Mouse (Mus musculus): ENCODE measurements around the gene Ubac2. TPM values are rescaled to one million over a fixed set of nuclear protein-coding genes. Genes with fewer than 3 reads are reported as not detected.

Ubac2 gene
- polyA plus RNA-seq, 1 experiment from 2014 or later: 47.2 TPM

GRCm38 (mm10) chr14:121916311-121917094 lies 38.1 kb downstream of the Ubac2 start:
- no peak overlapping the region for H3K27ac ChIP-seq
- H3K4me1 ChIP-seq: no peaks in the 10 kb centered on the region
- WGBS: 92% methylated on average over 6 of the region's 6 CpGs
- 0 out of 2 replicates have a peak, but pooled peaks cover 13% of the 10 kb centered on the region for H3K36me3 ChIP-seq (replicated peaks)
- H3K9ac ChIP-seq: no peak overlapping the region
- no peak overlapping the region for H3K4me2 ChIP-seq
- H3K27me3 ChIP-seq (replicated peaks): no peaks in the 10 kb centered on the region
- ATAC-seq (replicated peaks): no peak
- H3K4me3 ChIP-seq: no peak overlapping the region
- no peaks in the 10 kb centered on the region for H3K9me3 ChIP-seq

- Histone ChIP-seq H3K4me1 (no peaks in the 10 kb centered on the region), H3K27ac (no peak overlapping the region), H3K9ac (no peak overlapping the region), H3K4me3 (no peak overlapping the region), H3K4me2 (no peak overlapping the region), H3K36me3 (replicated peaks) (0 out of 2 replicates have a peak, but pooled peaks cover 6% of the 10 kb centered on the region), H3K9me3 (no peaks in the 10 kb centered on the region), H3K27me3 (replicated peaks) (no peaks in the 10 kb centered on the region)
- no peak for ATAC-seq (replicated peaks)
- 74% methylated on average over 3 of the region's 3 CpGs for WGBS
These were observed 39.8 kb downstream of the Ubac2 start for GRCm38 (mm10) chr14:121918266-121918665.

- ATAC-seq (replicated peaks): no peak
- 39% methylated on average over 3 of the region's 3 CpGs for WGBS
- Histone ChIP-seq H3K27ac (no peak overlapping the region), H3K4me1 (no peaks in the 10 kb centered on the region), H3K4me3 (no peak overlapping the region), H3K9me3 (no peaks in the 10 kb centered on the region), H3K4me2 (no peak overlapping the region), H3K36me3 (replicated peaks) (0 out of 2 replicates have a peak, but pooled peaks cover 6% of the 10 kb centered on the region), H3K9ac (no peak overlapping the region), H3K27me3 (replicated peaks) (no peaks in the 10 kb centered on the region)
These were observed 41.3 kb downstream of the Ubac2 start for GRCm38 (mm10) chr14:121919752-121920151.

- H3K4me3 ChIP-seq: no peak overlapping the region
- H3K4me1 ChIP-seq: no peaks in the 10 kb centered on the region
- no peaks in the 10 kb centered on the region for H3K27me3 ChIP-seq (replicated peaks)
- 0 out of 2 replicates have a peak, but pooled peaks cover 6% of the 10 kb centered on the region for H3K36me3 ChIP-seq (replicated peaks)
- no peak for ATAC-seq (replicated peaks)
- no peak overlapping the region for H3K9ac ChIP-seq
- H3K27ac ChIP-seq: no peak overlapping the region
- H3K9me3 ChIP-seq: no peaks in the 10 kb centered on the region
- H3K4me2 ChIP-seq: no peak overlapping the region
- WGBS: 81% methylated on average over 12 of the region's 12 CpGs
These were observed 42.2 kb downstream of the Ubac2 start for GRCm38 (mm10) chr14:121920511-121921124.

- 91% methylated on average over 4 of the region's 4 CpGs for WGBS
These were observed 43.6 kb downstream of the Ubac2 start for GRCm38 (mm10) chr14:121922016-121922415.

GRCm38 (mm10) chr14:121922731-121923130 lies 44.3 kb downstream of the Ubac2 start:
- Histone ChIP-seq H3K27ac (no peak overlapping the region), H3K36me3 (replicated peaks) (no peaks in the 10 kb centered on the region), H3K4me1 (no peaks in the 10 kb centered on the region), H3K27me3 (replicated peaks) (no peaks in the 10 kb centered on the region), H3K4me2 (no peak overlapping the region), H3K9ac (no peak overlapping the region), H3K9me3 (no peaks in the 10 kb centered on the region), H3K4me3 (no peak overlapping the region)
- WGBS: 82% methylated on average over 4 of the region's 4 CpGs
- no peak for ATAC-seq (replicated peaks)

More at GRCm38 (mm10) chr14:121922016-121922415, 43.6 kb downstream of the Ubac2 start:
- Histone ChIP-seq H3K4me3 (no peak overlapping the region), H3K9ac (no peak overlapping the region), H3K27ac (no peak overlapping the region), H3K9me3 (no peaks in the 10 kb centered on the region), H3K36me3 (replicated peaks) (0 out of 2 replicates have a peak, but pooled peaks cover 4% of the 10 kb centered on the region), H3K4me1 (no peaks in the 10 kb centered on the region), H3K4me2 (no peak overlapping the region), H3K27me3 (replicated peaks) (no peaks in the 10 kb centered on the region)
- no peak for ATAC-seq (replicated peaks)

GRCm38 (mm10) chr14:121924876-121925275 lies 46.5 kb downstream of the Ubac2 start:
- no peak overlapping the region for H3K4me3 ChIP-seq
- no peak for ATAC-seq (replicated peaks)
- WGBS: 80% methylated on average over 6 of the region's 6 CpGs
- H3K27me3 ChIP-seq (replicated peaks): no peaks in the 10 kb centered on the region
- H3K9me3 ChIP-seq: no peaks in the 10 kb centered on the region
- no peaks in the 10 kb centered on the region for H3K4me1 ChIP-seq
- no peak overlapping the region for H3K27ac ChIP-seq
- H3K4me2 ChIP-seq: no peak overlapping the region
- no peaks in the 10 kb centered on the region for H3K36me3 ChIP-seq (replicated peaks)
- H3K9ac ChIP-seq: no peak overlapping the region

- H3K9ac ChIP-seq: no peak overlapping the region
- 84% methylated on average over 6 of the region's 6 CpGs for WGBS
- H3K9me3 ChIP-seq: no peaks in the 10 kb centered on the region
- no peaks in the 10 kb centered on the region for H3K27me3 ChIP-seq (replicated peaks)
- peaks cover 4% of the 10 kb centered on the region; the same call in 1 of the 2 replicates for H3K4me1 ChIP-seq
- H3K27ac ChIP-seq: no peak overlapping the region
- no peaks in the 10 kb centered on the region for H3K36me3 ChIP-seq (replicated peaks)
- ATAC-seq (replicated peaks): no peak
- H3K4me2 ChIP-seq: no peak overlapping the region
- no peak overlapping the region for H3K4me3 ChIP-seq
These were observed 48.5 kb downstream of the Ubac2 start for GRCm38 (mm10) chr14:121926901-121927300.

GRCm38 (mm10) chr14:121927451-121927850 lies 49.0 kb downstream of the Ubac2 start:
- Histone ChIP-seq H3K4me1 (peaks cover 9% of the 10 kb centered on the region; the same call in 1 of the 2 replicates), H3K36me3 (replicated peaks) (no peaks in the 10 kb centered on the region), H3K4me2 (no peak overlapping the region), H3K4me3 (no peak overlapping the region), H3K27me3 (replicated peaks) (no peaks in the 10 kb centered on the region), H3K9ac (no peak overlapping the region), H3K27ac (no peak overlapping the region), H3K9me3 (no peaks in the 10 kb centered on the region)
- no peak for ATAC-seq (replicated peaks)
- 93% methylated on average over 8 of the region's 8 CpGs for WGBS

GRCm38 (mm10) chr14:121928375-121929137 lies 50.1 kb downstream of the Ubac2 start:
- Histone ChIP-seq H3K27me3 (replicated peaks) (no peaks in the 10 kb centered on the region), H3K4me1 (peaks cover 9% of the 10 kb centered on the region; the same call in 1 of the 2 replicates), H3K4me2 (no peak overlapping the region), H3K9ac (no peak overlapping the region), H3K9me3 (no peaks in the 10 kb centered on the region), H3K4me3 (no peak overlapping the region), H3K36me3 (replicated peaks) (no peaks in the 10 kb centered on the region), H3K27ac (no peak overlapping the region)
- no peak for ATAC-seq (replicated peaks)
- WGBS: 69% methylated on average over 8 of the region's 8 CpGs

GRCm38 (mm10) chr14:121929243-121929951 lies 51.0 kb downstream of the Ubac2 start:
- WGBS: 90% methylated on average over 12 of the region's 12 CpGs
- Histone ChIP-seq H3K9me3 (no peaks in the 10 kb centered on the region), H3K4me2 (no peak overlapping the region)

More at GRCm38 (mm10) chr14:121929243-121929951, 51.0 kb downstream of the Ubac2 start:
- Histone ChIP-seq H3K27ac (no peak overlapping the region), H3K9ac (no peak overlapping the region), H3K4me3 (no peak overlapping the region), H3K27me3 (replicated peaks) (no peaks in the 10 kb centered on the region), H3K36me3 (replicated peaks) (0 out of 2 replicates have a peak, but pooled peaks cover 5% of the 10 kb centered on the region), H3K4me1 (peaks cover 9% of the 10 kb centered on the region; the same call in 1 of the 2 replicates)
- no peak for ATAC-seq (replicated peaks)

Measured in midbrain, embryonic 15.5 days (tissue).